Mouse (Mus musculus): ENCODE measurements at regions not wholly inside any gene's neighbourhood (a gene's known extent, or its start where the extent isn't known, plus 50 kb on each side); places are given as distances from the start of the nearest gene placed in this dataset.

DNA sequence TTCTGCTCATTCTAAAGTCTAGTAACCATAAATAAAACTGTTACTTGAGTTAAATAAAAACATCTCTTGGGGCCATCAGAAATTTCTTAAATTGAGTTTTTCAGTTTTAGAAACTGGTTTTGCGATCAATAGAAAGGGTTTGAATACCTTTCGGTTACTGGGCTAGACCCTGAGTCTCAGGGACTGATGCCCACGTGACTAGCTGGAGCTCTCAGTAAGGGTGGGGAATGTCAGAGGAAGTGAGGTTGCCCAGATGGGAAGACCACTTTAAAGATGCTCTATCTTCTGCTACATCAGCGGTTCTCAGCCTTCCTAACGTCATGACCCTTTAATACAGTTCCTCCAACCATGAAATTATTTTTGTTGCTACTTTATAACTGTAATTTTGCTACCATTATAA is 56.7 kb upstream of the Osbpl8 start:
- no peak for TF ChIP-seq CTCF (IDR thresholded peaks at IDR 0.05)
- no peak for TF ChIP-seq EP300 (IDR thresholded peaks at IDR 0.05)
